Mouse (Mus musculus) heart, embryonic 12.5 days (tissue): ENCODE measurements around the gene Svs5. TPM values are rescaled to one million over a fixed set of nuclear protein-coding genes. Genes with fewer than 3 reads are reported as not detected.

Experiments
- ATAC-seq: fragments of 200-750 bp; cut with Nextera tagmentation; 2 replicates; pipeline ENCODE4 v1.8.0; 2017; ENCODE audit warnings: moderate TSS enrichment, moderate library complexity; ENCODE audit not compliant: insufficient number of reproducible peaks, low FRiP score
- H3K27ac ChIP-seq: fragments of 300-500 bp; sonication (generic); 2 replicates; pipeline ENCODE4 v1.5.1; 2016; ENCODE audit warnings: mild to moderate bottlenecking, moderate library complexity; ENCODE audit not compliant: poor library complexity, severe bottlenecking
- H3K27me3 ChIP-seq: fragments of 300-500 bp; sonication (generic); replicated peaks from 2 replicates; pipeline ENCODE4 v1.6.1; 2016; ENCODE audit warnings: mild to moderate bottlenecking, moderate library complexity
- H3K36me3 ChIP-seq: fragments of 300-500 bp; sonication (generic); 2 replicates; pipeline ENCODE4 v1.6.1; 2016; ENCODE audit warnings: mild to moderate bottlenecking, moderate library complexity
- H3K4me1 ChIP-seq: fragments of 300-500 bp; sonication (generic); replicated peaks from 2 replicates; pipeline ENCODE4 v1.6.1; 2016; ENCODE audit warnings: mild to moderate bottlenecking
- H3K4me2 ChIP-seq: fragments of 300-500 bp; sonication (generic); 2 replicates; pipeline ENCODE4 v1.6.1; 2016; ENCODE audit warnings: mild to moderate bottlenecking, moderate library complexity
- H3K4me3 ChIP-seq: fragments of 300-500 bp; sonication (generic); 2 replicates; pipeline ENCODE4 v1.5.1; 2016; ENCODE audit warnings: mild to moderate bottlenecking
- H3K9ac ChIP-seq: fragments of 300-500 bp; sonication (generic); 2 replicates; pipeline ENCODE4 v1.6.1; 2016; ENCODE audit warnings: mild to moderate bottlenecking, moderate library complexity
- H3K9me3 ChIP-seq: fragments of 300-500 bp; sonication (generic); replicated peaks from 2 replicates; pipeline ENCODE4 v1.6.1; 2016; ENCODE audit warnings: mild to moderate bottlenecking, moderate library complexity
- WGBS: fragments of 180-500 bp; shearing (Covaris S2); methylation state at CpG from one replicate; pipeline ENCODE4 v1.1.7; 2016; 5-methylcytosine and 5-hydroxymethylcytosine counted together
- polyA plus RNA-seq: library from polyadenylated mRNA; unstranded; fragments of >200 nt; fragmentation: Nextera tagmentation; extraction: Ambion mirVana; gene quantifications from 2 replicates; pipeline ENCODE4 v1.2.1, GENCODE M21; 2016

The Svs5 gene
- polyA plus RNA-seq, 1 experiment from 2014 or later, result not detected

- H3K27ac ChIP-seq, result no peak overlapping the region
- 82% methylated on average over 3 of the region's 3 CpGs for WGBS
- H3K4me1 ChIP-seq, result no peaks in the 10 kb centered on the region
- H3K4me2 ChIP-seq, result no peak overlapping the region
- peaks cover 30% of the 10 kb centered on the region for H3K27me3 ChIP-seq
- H3K4me3 ChIP-seq, result no peak overlapping the region
- no peaks in the 10 kb centered on the region for H3K9me3 ChIP-seq
- H3K36me3 ChIP-seq, result no peaks in the 10 kb centered on the region
- no peak for ATAC-seq
- H3K9ac ChIP-seq, result no peak overlapping the region
Measured at GRCm38 (mm10) chr2:164358373-164358772, 25.8 kb downstream of the Svs5 start.

GRCm38 (mm10) chr2:164359031-164359430, 26.5 kb downstream of the Svs5 start:
- H3K4me3 ChIP-seq, result no peak overlapping the region
- no peaks in the 10 kb centered on the region for H3K36me3 ChIP-seq
- H3K9ac ChIP-seq, result no peak overlapping the region
- WGBS, result 78% methylated on average over 5 of the region's 5 CpGs
- no peaks in the 10 kb centered on the region for H3K4me1 ChIP-seq
- H3K27ac ChIP-seq, result no peak overlapping the region
- no peak for ATAC-seq
- H3K27me3 ChIP-seq, result peaks cover 32% of the 10 kb centered on the region
- no peak overlapping the region for H3K4me2 ChIP-seq
- H3K9me3 ChIP-seq, result no peaks in the 10 kb centered on the region

- no peak overlapping the region for H3K9ac ChIP-seq
- no peak overlapping the region for H3K27ac ChIP-seq
- no peaks in the 10 kb centered on the region for H3K9me3 ChIP-seq
- ATAC-seq, result no peak
- 79% methylated on average over 5 of the region's 5 CpGs for WGBS
- H3K4me2 ChIP-seq, result no peak overlapping the region
- H3K4me1 ChIP-seq, result no peaks in the 10 kb centered on the region
- no peaks in the 10 kb centered on the region for H3K36me3 ChIP-seq
- H3K4me3 ChIP-seq, result no peak overlapping the region
- peaks cover 30% of the 10 kb centered on the region for H3K27me3 ChIP-seq
Measured at GRCm38 (mm10) chr2:164359668-164360067, 27.1 kb downstream of the Svs5 start.

GRCm38 (mm10) chr2:164360974-164361657, 28.6 kb downstream of the Svs5 start:
- H3K27me3 ChIP-seq, result peaks cover 20% of the 10 kb centered on the region
- no peak overlapping the region for H3K27ac ChIP-seq
- no peak overlapping the region for H3K9ac ChIP-seq
- H3K9me3 ChIP-seq, result no peaks in the 10 kb centered on the region
- no peaks in the 10 kb centered on the region for H3K4me1 ChIP-seq
- no peaks in the 10 kb centered on the region for H3K36me3 ChIP-seq
- H3K4me2 ChIP-seq, result no peak overlapping the region
- 32% methylated on average over 13 of the region's 13 CpGs for WGBS
- no peak overlapping the region for H3K4me3 ChIP-seq
- no peak for ATAC-seq

- Histone ChIP-seq H3K36me3 (no peaks in the 10 kb centered on the region), H3K27me3 (peaks cover 6% of the 10 kb centered on the region; the same call in 1 of the 2 replicates), H3K4me3 (no peak overlapping the region), H3K9me3 (no peaks in the 10 kb centered on the region), H3K4me1 (no peaks in the 10 kb centered on the region), H3K9ac (no peak overlapping the region), H3K27ac (no peak overlapping the region), H3K4me2 (no peak overlapping the region)
- no peak for ATAC-seq
- WGBS, result 56% methylated on average over 3 of the region's 3 CpGs
Measured at GRCm38 (mm10) chr2:164366947-164367346, 34.4 kb downstream of the Svs5 start.

- H3K27ac ChIP-seq, result no peak overlapping the region
- H3K36me3 ChIP-seq, result no peaks in the 10 kb centered on the region
- H3K4me2 ChIP-seq, result no peak overlapping the region
- H3K9me3 ChIP-seq, result no peaks in the 10 kb centered on the region
- ATAC-seq, result no peak
- H3K27me3 ChIP-seq, result no peaks in the 10 kb centered on the region
- WGBS, result 76% methylated on average over 6 of the region's 6 CpGs
- no peak overlapping the region for H3K9ac ChIP-seq
- H3K4me1 ChIP-seq, result no peaks in the 10 kb centered on the region
- no peak overlapping the region for H3K4me3 ChIP-seq
Measured at GRCm38 (mm10) chr2:164368620-164369105, 36.1 kb downstream of the Svs5 start.

GRCm38 (mm10) chr2:164371371-164371770, 38.8 kb downstream of the Svs5 start:
- no peak overlapping the region for H3K9ac ChIP-seq
- H3K27ac ChIP-seq, result no peak overlapping the region
- H3K4me2 ChIP-seq, result no peak overlapping the region
- no peak overlapping the region for H3K4me3 ChIP-seq
- H3K36me3 ChIP-seq, result no peaks in the 10 kb centered on the region
- no peaks in the 10 kb centered on the region for H3K27me3 ChIP-seq
- no peaks in the 10 kb centered on the region for H3K4me1 ChIP-seq
- no peaks in the 10 kb centered on the region for H3K9me3 ChIP-seq
- 71% methylated on average over 3 of the region's 3 CpGs for WGBS
- ATAC-seq, result no peak

GRCm38 (mm10) chr2:164372408-164373053, 40.0 kb downstream of the Svs5 start:
- 20% methylated on average over 3 of the region's 3 CpGs for WGBS
- Histone ChIP-seq H3K4me3 (no peak overlapping the region), H3K9me3 (no peaks in the 10 kb centered on the region), H3K27ac (no peak overlapping the region), H3K9ac (no peak overlapping the region), H3K4me1 (no peaks in the 10 kb centered on the region), H3K4me2 (no peak overlapping the region), H3K27me3 (no peaks in the 10 kb centered on the region), H3K36me3 (no peaks in the 10 kb centered on the region)
- no peak for ATAC-seq

GRCm38 (mm10) chr2:164373187-164373586, 40.6 kb downstream of the Svs5 start:
- H3K9ac ChIP-seq, result no peak overlapping the region
- 50% methylated on average over 4 of the region's 4 CpGs for WGBS
- no peaks in the 10 kb centered on the region for H3K36me3 ChIP-seq
- H3K4me1 ChIP-seq, result no peaks in the 10 kb centered on the region
- no peak for ATAC-seq
- H3K9me3 ChIP-seq, result no peaks in the 10 kb centered on the region
- H3K27ac ChIP-seq, result no peak overlapping the region
- H3K4me3 ChIP-seq, result no peak overlapping the region
- no peaks in the 10 kb centered on the region for H3K27me3 ChIP-seq
- no peak overlapping the region for H3K4me2 ChIP-seq

- no peak overlapping the region for H3K4me2 ChIP-seq
- no peak overlapping the region for H3K27ac ChIP-seq
- no peak overlapping the region for H3K9ac ChIP-seq
- ATAC-seq, result no peak
- no peak overlapping the region for H3K4me3 ChIP-seq
- no peaks in the 10 kb centered on the region for H3K27me3 ChIP-seq
- H3K36me3 ChIP-seq, result no peaks in the 10 kb centered on the region
- no peaks in the 10 kb centered on the region for H3K9me3 ChIP-seq
- H3K4me1 ChIP-seq, result no peaks in the 10 kb centered on the region
- WGBS, result 81% methylated on average over 15 of the region's 15 CpGs
Measured at GRCm38 (mm10) chr2:164377478-164378426, 45.2 kb downstream of the Svs5 start.

- ATAC-seq, result no peak
- H3K9me3 ChIP-seq, result no peaks in the 10 kb centered on the region
- peaks cover 5% of the 10 kb centered on the region; the same call in 1 of the 2 replicates for H3K27me3 ChIP-seq
- no peaks in the 10 kb centered on the region for H3K36me3 ChIP-seq
- no peak overlapping the region for H3K4me2 ChIP-seq
- no peak overlapping the region for H3K9ac ChIP-seq
- peaks cover 11% of the 10 kb centered on the region; the same call in 1 of the 2 replicates for H3K4me1 ChIP-seq
- 72% methylated on average over 8 of the region's 8 CpGs for WGBS
- no peak overlapping the region for H3K27ac ChIP-seq
- no peak overlapping the region for H3K4me3 ChIP-seq
Measured at GRCm38 (mm10) chr2:164381726-164382125, 49.2 kb downstream of the Svs5 start.
